Mouse (Mus musculus): ENCODE measurements at regions not wholly inside any gene's neighbourhood (a gene's known extent, or its start where the extent isn't known, plus 50 kb on each side); places are given as distances from the start of the nearest gene placed in this dataset.
"Not testable (repeated sequence)": the region's sequence is repeated elsewhere in the genome, so short reads cannot be mapped to it uniquely, and the experiment has no call there.

DNA sequence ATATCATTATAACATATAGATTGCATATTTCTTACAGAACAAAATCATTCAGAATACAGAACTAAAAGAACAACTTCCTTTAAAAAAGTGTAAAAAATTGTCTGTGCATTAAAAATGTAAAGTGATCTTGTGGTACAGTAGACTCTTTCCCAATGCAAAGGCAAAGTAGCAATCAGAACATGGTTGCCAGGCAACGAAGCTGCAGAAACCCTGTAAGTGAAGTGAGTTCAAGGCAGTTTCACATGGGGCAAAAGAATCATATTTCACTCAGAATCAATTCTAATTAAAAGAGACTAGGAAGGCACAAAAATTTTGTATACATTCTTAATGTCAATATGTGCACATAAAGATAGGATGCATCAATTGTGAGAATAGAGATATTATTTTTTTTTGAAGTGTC, 692.2 kb downstream of the Brinp3 start:
- Histone ChIP-seq H3K27ac (no peak overlapping the region), H3K4me3 (no peak overlapping the region)
- TF ChIP-seq CTCF (conservative IDR thresholded peaks at IDR 0.05) = no peak
- no peak for DNase-seq (ENCODE audit: low spot score in 2 of 2)

DNA sequence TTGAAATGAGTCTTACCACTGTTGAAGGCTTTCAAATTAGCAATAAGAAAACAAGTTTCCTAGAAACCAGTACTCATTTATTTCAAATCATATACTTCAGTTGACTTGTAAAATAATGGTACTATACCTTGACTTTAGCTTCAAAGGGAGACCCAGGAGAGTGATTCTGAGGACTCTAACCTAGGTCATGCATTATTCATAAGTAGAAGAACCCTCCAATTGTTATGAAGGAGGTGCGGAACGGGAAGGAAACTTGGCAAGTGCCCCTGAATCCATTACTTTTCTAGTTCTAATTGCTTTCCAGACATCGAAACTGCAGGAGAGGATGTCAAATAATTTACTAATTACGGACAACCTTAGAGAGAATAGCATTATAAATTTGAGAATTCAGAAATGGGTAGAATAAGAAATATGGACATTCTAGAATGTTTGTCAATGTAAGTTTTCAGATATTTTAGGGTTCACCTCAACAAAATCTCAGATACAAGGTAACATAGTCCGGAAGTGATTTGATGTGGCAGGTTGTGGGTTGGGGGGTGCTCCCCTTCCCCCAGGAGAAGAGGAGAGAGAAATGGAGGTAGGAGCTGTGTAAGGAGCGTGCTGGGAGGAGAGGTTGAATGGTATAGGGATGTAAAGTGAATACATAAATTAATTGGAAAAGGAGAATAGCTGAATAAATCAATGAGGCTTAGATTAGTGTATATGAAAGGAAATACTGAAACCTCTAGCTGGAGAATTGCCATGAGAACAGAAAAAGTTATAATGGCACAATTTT, 692.9 kb downstream of the Brinp3 start:
- TF ChIP-seq CTCF (conservative IDR thresholded peaks at IDR 0.05) = no peak
- Histone ChIP-seq H3K4me3 (no peak overlapping the region), H3K27ac (no peak overlapping the region)
- DNase-seq (ENCODE audit: low spot score in 2 of 2) = no peak

DNA sequence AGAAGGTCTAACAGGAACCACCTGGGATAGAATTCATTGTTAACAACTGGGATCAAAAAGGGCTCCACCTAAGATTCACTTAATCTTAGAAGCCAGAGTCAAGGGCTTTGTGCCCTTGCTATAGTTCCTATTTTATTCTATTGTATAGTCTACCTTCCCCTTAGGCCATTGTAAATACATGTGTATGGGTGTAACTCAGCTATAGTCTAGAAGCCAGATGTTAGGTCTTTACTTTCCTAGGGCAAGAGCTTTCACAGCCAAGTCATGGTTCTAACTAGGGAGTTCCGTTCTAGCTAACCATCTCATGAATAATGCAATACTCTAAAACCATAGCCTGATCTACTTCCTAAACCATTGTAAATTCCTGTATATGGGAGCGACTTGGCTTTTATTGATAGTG, 705.4 kb downstream of the Brinp3 start:
- not testable (repeated sequence) for H3K27ac ChIP-seq; DNase-seq (ENCODE audit: low spot score in 2 of 2); H3K4me3 ChIP-seq

DNA sequence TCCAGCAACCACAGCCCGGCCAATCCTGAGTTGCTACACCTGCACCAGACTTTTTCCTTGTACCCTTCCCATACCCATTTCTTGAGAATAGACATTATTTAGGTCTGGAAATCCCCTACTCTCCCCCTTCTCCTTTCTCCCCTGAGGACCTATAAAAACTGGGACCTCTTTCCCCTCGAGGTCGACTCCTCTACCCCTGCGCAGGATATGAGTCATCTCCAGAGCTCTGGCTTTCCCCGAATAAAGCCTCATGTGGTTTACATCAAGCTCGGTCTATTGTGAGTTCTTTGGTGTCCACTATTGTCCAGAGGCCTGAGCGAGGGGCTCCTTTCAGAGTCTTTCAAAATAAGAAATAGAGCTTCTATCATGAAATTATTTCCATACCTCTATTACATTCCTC, 720.3 kb downstream of the Brinp3 start:
- DNase-seq (ENCODE audit: low spot score in 2 of 2); H3K4me3 ChIP-seq; H3K27ac ChIP-seq: not testable (repeated sequence)

DNA sequence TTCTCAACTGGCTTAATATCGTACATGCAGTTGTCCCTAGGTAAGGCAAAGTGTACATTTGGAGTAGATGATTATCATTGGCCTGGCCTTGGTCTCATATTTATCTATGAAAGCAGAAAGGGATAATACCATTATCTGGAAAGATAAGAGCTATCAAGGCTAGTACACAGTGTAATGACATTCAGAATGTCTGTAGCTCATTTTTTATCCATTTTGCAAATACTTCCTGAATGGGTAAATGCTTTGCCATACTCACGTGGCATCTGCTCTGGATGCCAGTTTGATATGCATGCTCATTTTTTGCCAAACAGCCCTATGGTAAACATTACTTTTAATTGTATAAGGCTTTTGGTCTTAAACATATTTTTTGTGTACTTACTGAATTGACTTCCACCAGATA, 723.4 kb downstream of the Brinp3 start:
- no peak for DNase-seq (ENCODE audit: low spot score in 2 of 2)
- TF ChIP-seq CTCF (conservative IDR thresholded peaks at IDR 0.05) = no peak
- H3K4me3 ChIP-seq = no peak overlapping the region
- H3K27ac ChIP-seq = no peak overlapping the region

DNA sequence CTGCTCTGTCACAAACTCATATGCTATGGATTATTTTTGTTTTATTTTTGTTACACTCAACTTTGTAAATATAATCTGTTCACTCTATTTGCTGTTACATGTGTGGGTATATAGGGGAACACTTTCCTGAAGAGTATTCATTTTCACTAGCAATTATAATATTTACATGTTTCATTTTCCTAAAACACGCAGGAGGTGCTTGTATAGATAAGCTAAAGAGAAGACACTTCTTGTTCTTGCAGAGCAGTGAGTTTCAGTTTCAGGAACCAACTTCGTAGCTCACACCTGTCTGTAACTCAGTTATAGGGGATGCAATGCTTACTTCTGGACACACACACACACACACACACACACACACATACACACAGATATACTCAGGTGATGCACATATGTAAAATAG, 724.9 kb downstream of the Brinp3 start:
- TF ChIP-seq CTCF (conservative IDR thresholded peaks at IDR 0.05) = no peak
- Histone ChIP-seq H3K27ac (no peak overlapping the region), H3K4me3 (no peak overlapping the region)
- DNase-seq (ENCODE audit: low spot score in 2 of 2) = no peak

DNA sequence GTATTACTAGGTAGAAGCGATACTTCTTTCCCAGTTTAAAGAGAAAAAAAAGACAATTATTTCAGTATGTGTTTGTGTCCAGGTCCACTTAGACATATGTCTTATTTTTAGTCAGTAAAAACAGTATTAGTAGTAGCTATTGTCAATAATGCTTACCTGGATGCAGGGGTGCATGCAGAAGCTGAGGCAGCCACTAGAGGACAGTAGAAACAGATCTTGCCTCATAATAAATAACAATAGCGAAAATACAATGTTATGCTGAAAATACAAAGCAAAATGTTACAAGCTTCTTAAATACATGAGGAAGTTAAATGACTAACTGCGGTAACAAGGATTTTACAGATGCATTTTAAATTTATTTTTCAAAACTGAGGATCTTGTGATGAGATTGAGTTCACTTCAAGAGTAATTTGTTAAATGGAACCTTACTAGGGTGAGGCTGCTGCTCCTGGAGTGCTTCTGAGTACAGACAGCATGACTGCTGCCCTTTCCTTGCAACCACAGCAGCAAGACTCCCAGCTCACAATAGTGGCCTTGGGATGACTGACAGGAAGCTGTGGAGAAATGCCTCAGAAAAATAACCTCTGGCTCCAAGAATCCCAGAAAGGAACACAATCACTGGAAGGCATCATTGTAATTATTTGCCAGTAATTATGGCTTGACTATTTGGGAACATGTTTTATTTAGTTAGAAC, 728.8 kb downstream of the Brinp3 start:
- peak; percentile 89 for TF ChIP-seq CTCF (conservative IDR thresholded peaks at IDR 0.05)
- no peak overlapping the region for H3K4me3 ChIP-seq
- H3K27ac ChIP-seq = no peak overlapping the region
- DNase-seq (ENCODE audit: low spot score in 2 of 2) = no peak

DNA sequence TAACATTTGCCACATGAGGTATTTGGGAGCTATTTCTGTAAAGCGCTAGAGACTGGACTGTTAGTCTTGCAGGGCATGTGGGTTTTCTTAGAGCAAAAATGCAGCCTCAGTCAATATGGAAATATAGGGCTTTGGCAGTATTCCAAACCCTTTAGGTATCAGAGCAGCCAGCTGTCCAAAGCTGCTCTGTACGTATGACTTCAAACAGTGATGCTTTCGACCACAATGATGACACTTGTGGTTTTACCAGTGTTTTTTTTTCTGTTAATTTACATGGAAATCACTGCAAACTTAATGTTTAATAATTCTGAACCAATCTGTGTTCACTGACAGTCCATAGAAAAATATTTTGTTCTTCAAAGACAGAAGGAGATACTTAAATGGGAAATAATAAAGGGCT, 743.0 kb downstream of the Brinp3 start:
- no peak overlapping the region for H3K4me3 ChIP-seq
- no peak for DNase-seq (ENCODE audit: low spot score in 2 of 2)
- H3K27ac ChIP-seq = no peak overlapping the region
- no peak for TF ChIP-seq CTCF (conservative IDR thresholded peaks at IDR 0.05)

DNA sequence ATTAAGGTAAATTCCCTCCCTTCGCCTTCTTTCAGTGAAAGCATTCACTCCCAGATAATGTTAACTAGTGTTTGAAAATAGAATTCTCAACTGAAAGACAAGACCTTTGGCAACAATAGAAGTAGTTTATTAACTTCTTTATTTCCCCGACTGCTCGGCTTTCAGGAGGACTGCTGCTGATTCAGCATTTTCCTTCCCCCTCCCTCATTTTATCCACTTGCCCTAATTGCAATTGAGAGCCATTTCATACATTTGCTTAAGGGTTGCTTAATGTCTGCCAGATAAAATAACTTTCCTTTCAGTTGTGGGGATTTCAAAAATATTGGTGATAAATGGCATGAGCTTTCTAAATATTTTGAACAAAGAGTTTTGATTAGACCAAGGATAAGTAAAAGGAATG, 744.5 kb downstream of the Brinp3 start:
- Histone ChIP-seq H3K27ac (no peak overlapping the region), H3K4me3 (no peak overlapping the region)
- TF ChIP-seq CTCF (conservative IDR thresholded peaks at IDR 0.05) = no peak
- no peak for DNase-seq (ENCODE audit: low spot score in 2 of 2)

DNA sequence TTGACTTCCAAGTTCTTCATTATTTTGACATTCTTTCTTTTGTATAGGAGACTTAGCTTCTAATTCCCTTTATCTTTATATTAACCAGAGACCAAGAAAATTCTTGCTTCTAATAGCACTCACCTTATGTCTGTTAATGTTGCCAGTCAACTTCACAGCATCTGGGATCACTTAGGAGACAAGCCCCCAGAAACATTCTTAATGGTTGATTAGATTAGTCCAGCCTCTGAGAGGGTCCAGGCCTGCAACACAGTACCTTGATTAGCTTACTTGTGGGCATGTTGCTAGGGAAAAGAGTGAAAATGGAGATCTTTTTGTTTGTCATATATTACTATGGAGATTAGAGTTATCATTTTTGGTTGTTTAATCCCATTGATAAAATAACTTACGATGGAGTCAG, 778.8 kb downstream of the Brinp3 start:
- DNase-seq (ENCODE audit: low spot score in 2 of 2) = no peak
- TF ChIP-seq CTCF (conservative IDR thresholded peaks at IDR 0.05) = no peak
- Histone ChIP-seq H3K4me3 (no peak overlapping the region), H3K27ac (no peak overlapping the region)

DNA sequence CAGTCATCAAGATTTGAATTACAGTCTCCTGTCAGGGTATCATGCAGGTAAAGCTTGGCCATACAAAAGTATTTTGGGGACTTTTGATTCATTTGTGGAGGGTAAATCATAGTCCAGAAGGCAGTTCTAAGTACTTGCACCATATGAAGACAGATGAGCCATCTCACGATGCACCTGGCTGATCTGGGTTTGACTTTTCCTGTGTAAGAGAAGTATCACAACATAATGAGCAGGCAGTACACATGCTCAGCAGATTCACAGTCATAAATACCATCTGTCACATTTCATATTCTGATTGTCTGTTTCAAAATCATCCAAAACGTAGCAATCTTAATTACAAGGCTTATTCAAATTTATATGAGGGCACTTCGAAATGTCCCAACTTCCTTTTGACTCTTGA, 796.6 kb downstream of the Brinp3 start:
- TF ChIP-seq CTCF (conservative IDR thresholded peaks at IDR 0.05) = no peak
- Histone ChIP-seq H3K4me3 (no peak overlapping the region), H3K27ac (no peak overlapping the region)
- peak in 1 of 2 experiments; percentile 2 for DNase-seq (ENCODE audit: low spot score in 2 of 2)

DNA sequence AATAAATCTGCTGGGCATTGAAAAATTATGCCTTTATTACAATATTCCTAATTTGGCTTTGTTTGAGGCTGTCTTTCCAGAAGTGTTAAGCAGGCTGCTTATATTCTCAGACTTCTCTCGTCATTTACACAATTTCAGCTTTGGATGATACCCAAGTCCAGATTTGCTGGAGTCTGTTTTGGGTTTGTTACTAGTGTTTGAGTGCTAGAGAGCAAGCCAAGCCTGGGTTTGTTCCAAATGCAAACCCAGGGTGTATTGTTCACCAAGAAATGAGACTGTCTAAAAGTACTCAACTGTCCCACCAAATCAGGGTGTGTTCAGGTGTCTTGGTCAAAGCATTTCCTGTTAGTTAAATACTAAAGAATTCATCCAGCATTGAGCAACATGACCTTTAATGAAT, 814.7 kb downstream of the Brinp3 start:
- Histone ChIP-seq H3K27ac (no peak overlapping the region), H3K4me3 (no peak overlapping the region)
- DNase-seq (ENCODE audit: low spot score in 2 of 2) = peak; percentile 58 to 69
- no peak for TF ChIP-seq CTCF (conservative IDR thresholded peaks at IDR 0.05)

DNA sequence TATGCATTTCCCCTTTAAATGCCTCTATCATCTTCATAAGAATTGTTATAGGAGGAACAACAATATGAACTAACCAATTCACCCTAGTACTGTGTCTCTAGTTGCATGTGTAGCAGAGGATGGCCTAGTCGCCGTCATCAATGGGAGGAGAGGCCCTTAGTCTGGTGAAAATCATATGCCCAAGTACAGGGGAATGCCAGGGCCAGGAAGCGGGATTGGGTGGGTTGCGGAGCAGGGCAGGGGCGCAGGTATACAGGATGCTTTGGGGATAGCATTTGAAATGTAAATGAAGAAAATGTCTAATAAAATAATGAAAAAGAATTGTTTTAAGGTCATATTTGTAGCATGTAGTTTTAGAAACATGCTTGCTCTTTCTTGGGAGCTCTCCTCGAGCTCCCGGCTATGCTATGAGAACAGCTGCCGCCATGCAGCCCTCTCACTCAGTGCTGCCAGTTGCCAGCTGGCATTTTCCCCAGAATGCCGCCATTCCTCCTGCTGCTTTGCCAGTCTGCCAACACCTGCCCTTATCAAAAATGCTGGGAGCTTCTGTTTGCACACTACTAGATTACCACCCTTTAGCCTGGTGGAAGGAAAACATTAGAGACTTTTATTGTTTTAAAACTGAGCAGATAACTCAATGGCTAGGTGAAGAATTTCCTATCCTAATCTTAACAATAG, 848.9 kb downstream of the Brinp3 start:
- Histone ChIP-seq H3K27ac (no peak overlapping the region), H3K4me3 (no peak overlapping the region)
- DNase-seq (ENCODE audit: low spot score in 2 of 2) = peak; percentile 85
- no peak for TF ChIP-seq CTCF (conservative IDR thresholded peaks at IDR 0.05)

DNA sequence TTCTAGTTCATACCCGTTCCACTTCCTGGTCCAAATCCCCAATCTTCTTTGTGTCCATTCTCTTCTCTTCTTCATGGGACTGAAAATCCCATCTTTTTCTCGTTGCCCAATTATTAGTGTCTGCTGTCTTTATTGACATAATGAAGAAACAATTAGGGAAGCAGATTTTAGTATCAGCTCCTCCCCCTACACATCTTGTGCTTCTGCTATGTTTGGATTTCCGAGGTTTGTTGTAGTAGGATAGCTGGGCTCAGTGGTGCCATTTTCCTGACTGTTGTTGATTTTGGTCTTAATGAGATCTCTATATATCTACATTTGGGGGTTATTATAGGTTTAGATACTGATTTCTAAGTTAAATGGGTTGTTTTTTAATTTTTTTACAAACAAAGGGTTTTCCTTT, 849.5 kb downstream of the Brinp3 start:
- Histone ChIP-seq H3K4me3 (no peak overlapping the region), H3K27ac (no peak overlapping the region)
- TF ChIP-seq CTCF (conservative IDR thresholded peaks at IDR 0.05) = no peak
- no peak for DNase-seq (ENCODE audit: low spot score in 2 of 2)
